Mouse (Mus musculus): ENCODE results near the gene Ifitm6.
"Not testable (repeated sequence)": the region's sequence is repeated elsewhere in the genome, so short reads cannot be mapped to it uniquely, and the experiment has no call there.

The Ifitm6 gene

GRCm38 (mm10) chr7:141008938-141009660 is 8.6 kb downstream of the Ifitm6 start:
- peak; percentile 64 for DNase-seq (ENCODE audit: low spot score in 2 of 2)

GRCm38 (mm10) chr7:141008312-141008761 is 9.4 kb downstream of the Ifitm6 start:
- DNase-seq (ENCODE audit: low spot score in 2 of 2): peak; percentile 28 to 48

GRCm38 (mm10) chr7:141006914-141007313 is 10.8 kb downstream of the Ifitm6 start:
- DNase-seq (ENCODE audit: low spot score in 2 of 2): no peak

- DNase-seq (ENCODE audit: low spot score in 2 of 2): no peak
Measured at GRCm38 (mm10) chr7:141006446-141006845, 11.3 kb downstream of the Ifitm6 start.

GRCm38 (mm10) chr7:141003248-141004010 is 14.3 kb downstream of the Ifitm6 start:
- DNase-seq (ENCODE audit: low spot score in 2 of 2): no peak

GRCm38 (mm10) chr7:141000881-141001708 is 16.6 kb downstream of the Ifitm6 start:
- no peak for DNase-seq (ENCODE audit: low spot score in 2 of 2)

- no peak for DNase-seq (ENCODE audit: low spot score in 2 of 2)
Measured at GRCm38 (mm10) chr7:140998853-140999700, 18.6 kb downstream of the Ifitm6 start.

- no peak for DNase-seq (ENCODE audit: low spot score in 2 of 2)
Measured at GRCm38 (mm10) chr7:140997817-140998216, 19.9 kb downstream of the Ifitm6 start.

GRCm38 (mm10) chr7:140991117-140991689 is 26.5 kb downstream of the Ifitm6 start:
- no peak for DNase-seq (ENCODE audit: low spot score in 2 of 2)

- no peak for DNase-seq (ENCODE audit: low spot score in 2 of 2)
Measured at GRCm38 (mm10) chr7:140990622-140991021, 27.1 kb downstream of the Ifitm6 start.

- no peak for DNase-seq (ENCODE audit: low spot score in 2 of 2)
Measured at GRCm38 (mm10) chr7:140990185-140990584, 27.5 kb downstream of the Ifitm6 start.

GRCm38 (mm10) chr7:140989022-140989421 is 28.7 kb downstream of the Ifitm6 start:
- no peak for DNase-seq (ENCODE audit: low spot score in 2 of 2)

- DNase-seq (ENCODE audit: low spot score in 2 of 2): peak in 1 of 2 experiments; percentile 39
Measured at GRCm38 (mm10) chr7:140987182-140988138, 30.3 kb downstream of the Ifitm6 start.

GRCm38 (mm10) chr7:140982971-140983370 is 34.8 kb downstream of the Ifitm6 start:
- DNase-seq (ENCODE audit: low spot score in 2 of 2): no peak

GRCm38 (mm10) chr7:140981704-140982103 is 36.0 kb downstream of the Ifitm6 start:
- DNase-seq (ENCODE audit: low spot score in 2 of 2): no peak

- DNase-seq (ENCODE audit: low spot score in 2 of 2): not testable (repeated sequence)
Measured at GRCm38 (mm10) chr7:140976720-140977119, 41.0 kb downstream of the Ifitm6 start.

- no peak for DNase-seq (ENCODE audit: low spot score in 2 of 2)
Measured at GRCm38 (mm10) chr7:140975465-140975864, 42.3 kb downstream of the Ifitm6 start.

GRCm38 (mm10) chr7:140974940-140975339 is 42.8 kb downstream of the Ifitm6 start:
- DNase-seq (ENCODE audit: low spot score in 2 of 2): no peak

GRCm38 (mm10) chr7:140973396-140974165 is 44.1 kb downstream of the Ifitm6 start:
- DNase-seq (ENCODE audit: low spot score in 2 of 2): no peak
